Mouse (Mus musculus) right cerebral cortex, adult 2 months (tissue): ENCODE measurements around the gene Nol3.
"Not testable (repeated sequence)": the region's sequence is repeated elsewhere in the genome, so short reads cannot be mapped to it uniquely, and the experiment has no call there.

Experiments
- DNase-seq, 2 experiments: peaks; one replicate each; pipeline ENCODE4 v3.0.0; 2021 to 2022; ENCODE audit warnings: low spot score in 2 of 2

The Nol3 gene

GRCm38 (mm10) chr8:105288958-105289732, 13.2 kb downstream of the Nol3 start:
- DNase-seq, result peak; percentile 95 to 96

- DNase-seq, result peak in 1 of 2 experiments; percentile 56
These were observed 14.0 kb downstream of the Nol3 start, which contains the start of gene 4931428F04Rik for GRCm38 (mm10) chr8:105289805-105290460. Gene 4931428F04Rik, minus strand, starts transcription at chr8:105289864.

DNA sequence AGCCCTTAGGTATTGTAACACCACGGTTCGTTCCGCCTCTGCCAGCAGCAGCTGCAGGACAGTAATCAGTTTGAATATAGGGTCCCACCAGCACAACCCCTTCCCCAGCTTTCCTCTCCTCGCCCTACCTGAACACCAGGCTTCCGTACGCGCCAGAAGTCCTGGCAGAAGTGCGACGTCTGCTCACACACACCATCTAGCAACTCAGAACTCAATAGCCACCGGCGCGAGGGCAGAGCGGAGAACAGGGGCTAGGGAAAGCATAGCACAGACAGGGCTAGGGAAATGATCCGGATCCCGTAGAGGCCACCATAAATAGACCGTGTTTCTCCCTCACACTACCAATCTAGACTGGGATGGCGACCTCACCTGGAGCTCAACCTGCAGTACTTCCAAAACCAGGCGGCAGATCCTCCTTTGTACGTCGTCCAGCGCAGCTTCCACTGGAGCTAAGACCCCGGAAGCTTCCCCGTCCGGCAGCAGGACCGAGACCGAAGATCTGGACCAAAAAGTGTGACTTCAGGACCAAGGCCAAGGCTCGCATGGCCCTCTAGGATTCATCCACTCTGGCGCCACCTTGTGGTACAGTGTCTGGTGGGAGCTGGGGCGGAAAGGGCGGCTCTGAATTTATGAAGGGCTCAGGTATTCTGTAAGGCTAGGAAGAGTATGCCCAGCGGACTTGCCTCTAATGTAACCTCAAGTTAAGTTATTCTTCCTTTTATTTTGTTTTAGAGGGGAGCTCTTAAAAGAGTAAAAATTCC, 14.8 kb downstream of the Nol3 start:
- DNase-seq, result peak; percentile 74 to 81

GRCm38 (mm10) chr8:105291364-105291763, 15.4 kb downstream of the Nol3 start:
- DNase-seq, result not testable (repeated sequence)

GRCm38 (mm10) chr8:105291802-105292201, 15.9 kb downstream of the Nol3 start:
- not testable (repeated sequence) for DNase-seq

GRCm38 (mm10) chr8:105292471-105292870, 16.5 kb downstream of the Nol3 start:
- no peak for DNase-seq

GRCm38 (mm10) chr8:105293405-105293804, 17.5 kb downstream of the Nol3 start:
- DNase-seq, result no peak

DNA sequence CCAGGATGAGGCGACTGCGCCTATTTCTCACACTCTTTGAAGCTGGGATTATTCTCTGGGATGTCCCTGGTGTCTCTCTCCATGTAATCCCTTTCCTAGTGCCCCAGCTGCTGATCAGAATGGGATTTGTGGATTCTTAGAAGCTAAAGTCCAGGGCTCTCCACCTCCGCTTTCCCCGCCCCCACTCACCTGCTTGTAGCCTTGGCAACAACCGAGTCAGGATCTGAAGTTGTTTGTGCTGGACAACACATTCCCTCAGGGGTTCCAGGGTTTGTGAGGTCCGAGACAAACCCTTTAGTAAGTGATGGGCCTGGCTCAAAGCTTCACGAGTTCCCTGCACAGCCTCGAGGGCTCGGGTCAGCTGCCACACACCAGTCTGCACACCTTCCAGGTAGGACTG, 18.8 kb downstream of the Nol3 start:
- DNase-seq, result no peak

DNA sequence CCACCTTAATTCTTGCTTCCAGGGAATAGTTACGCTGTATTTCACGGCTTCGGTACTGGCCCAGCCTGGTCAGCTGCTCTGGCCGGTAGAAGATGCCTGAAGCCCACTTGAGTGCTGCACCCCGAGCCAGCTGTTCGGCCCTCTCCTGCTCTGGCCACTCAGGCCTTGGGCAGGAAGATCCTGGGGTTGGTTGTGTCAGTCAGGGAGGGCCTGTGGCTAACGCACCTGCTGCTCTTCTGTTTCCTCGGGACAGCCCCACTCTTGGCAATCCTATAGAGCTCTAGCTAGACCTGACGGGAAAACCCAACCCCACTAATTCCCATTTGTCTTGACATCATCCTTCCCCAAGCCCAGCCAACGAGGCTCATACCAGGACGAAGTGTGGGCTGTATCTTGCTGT, 19.3 kb downstream of the Nol3 start:
- DNase-seq, result no peak

- no peak for DNase-seq
These were observed 20.1 kb downstream of the Nol3 start, which contains the start of gene Exoc3l for GRCm38 (mm10) chr8:105295895-105296573. Gene Exoc3l, minus strand, starts transcription at chr8:105296101.

GRCm38 (mm10) chr8:105297511-105298192, 21.7 kb downstream of the Nol3 start, which contains the start of gene E2f4:
Gene E2f4, plus strand, starts transcription at chr8:105297663.
- DNase-seq, result peak; percentile 94

DNA sequence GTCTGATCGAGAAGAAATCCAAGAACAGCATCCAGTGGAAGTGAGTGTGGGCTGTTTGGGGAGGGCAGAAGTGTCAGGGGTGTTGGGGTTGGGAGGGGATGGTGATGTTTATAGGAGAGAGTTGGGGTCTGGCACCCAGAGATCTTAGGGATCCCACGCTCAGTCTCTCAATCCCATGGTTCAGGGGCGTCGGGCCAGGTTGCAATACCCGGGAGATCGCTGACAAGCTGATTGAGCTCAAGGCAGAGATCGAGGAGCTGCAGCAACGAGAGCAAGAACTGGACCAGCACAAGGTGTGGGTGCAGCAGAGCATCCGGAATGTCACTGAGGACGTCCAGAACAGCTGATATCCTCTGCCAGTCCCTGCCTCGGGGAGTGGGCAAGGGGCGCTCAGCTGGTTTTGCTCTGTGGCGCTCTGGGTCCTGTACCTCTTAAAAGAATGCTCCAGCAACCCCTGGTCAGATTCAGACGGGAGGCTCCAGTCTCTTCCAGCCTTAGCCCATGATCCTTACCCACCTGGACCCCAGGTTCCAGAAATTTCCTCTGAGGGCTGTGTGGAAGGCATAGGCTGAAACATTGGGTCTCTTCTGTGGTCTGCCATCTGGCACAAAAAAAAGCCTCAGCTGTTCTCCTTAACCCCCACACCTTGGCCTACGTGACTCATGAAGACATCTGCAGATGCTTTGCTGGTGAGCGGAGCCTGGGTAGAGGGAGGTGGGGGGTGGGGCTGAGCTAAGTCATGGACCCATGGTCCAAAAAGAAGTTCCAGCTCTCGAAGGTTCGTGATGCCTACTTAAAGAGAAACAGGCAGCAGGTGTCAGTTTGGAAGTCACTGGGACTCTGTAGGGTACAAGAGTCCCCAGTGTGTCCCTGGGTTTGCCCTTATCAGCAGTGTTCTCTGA, 22.7 kb downstream of the Nol3 start:
- no peak for DNase-seq

DNA sequence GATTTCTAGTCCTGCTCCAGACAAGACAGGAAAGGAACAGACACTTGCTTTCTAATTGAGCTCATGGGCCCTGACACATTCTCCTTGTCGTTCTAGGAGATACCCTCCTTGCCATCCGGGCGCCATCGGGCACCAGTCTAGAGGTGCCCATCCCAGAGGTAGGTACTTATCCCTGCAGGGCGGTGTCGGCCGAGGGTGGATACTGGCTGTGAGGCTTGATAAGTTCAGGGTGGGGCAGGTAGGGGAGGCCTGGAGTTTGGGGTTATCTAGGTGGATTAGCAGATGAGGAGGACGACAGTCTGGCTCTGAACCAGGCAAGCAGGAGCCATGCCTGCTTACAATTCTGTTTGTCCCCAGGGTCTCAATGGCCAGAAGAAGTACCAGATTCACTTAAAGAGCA, 24.0 kb downstream of the Nol3 start:
- no peak for DNase-seq

GRCm38 (mm10) chr8:105303396-105303795, 27.5 kb downstream of the Nol3 start:
- no peak for DNase-seq

- DNase-seq, result no peak
These were observed 27.9 kb downstream of the Nol3 start for GRCm38 (mm10) chr8:105303874-105304273.

DNA sequence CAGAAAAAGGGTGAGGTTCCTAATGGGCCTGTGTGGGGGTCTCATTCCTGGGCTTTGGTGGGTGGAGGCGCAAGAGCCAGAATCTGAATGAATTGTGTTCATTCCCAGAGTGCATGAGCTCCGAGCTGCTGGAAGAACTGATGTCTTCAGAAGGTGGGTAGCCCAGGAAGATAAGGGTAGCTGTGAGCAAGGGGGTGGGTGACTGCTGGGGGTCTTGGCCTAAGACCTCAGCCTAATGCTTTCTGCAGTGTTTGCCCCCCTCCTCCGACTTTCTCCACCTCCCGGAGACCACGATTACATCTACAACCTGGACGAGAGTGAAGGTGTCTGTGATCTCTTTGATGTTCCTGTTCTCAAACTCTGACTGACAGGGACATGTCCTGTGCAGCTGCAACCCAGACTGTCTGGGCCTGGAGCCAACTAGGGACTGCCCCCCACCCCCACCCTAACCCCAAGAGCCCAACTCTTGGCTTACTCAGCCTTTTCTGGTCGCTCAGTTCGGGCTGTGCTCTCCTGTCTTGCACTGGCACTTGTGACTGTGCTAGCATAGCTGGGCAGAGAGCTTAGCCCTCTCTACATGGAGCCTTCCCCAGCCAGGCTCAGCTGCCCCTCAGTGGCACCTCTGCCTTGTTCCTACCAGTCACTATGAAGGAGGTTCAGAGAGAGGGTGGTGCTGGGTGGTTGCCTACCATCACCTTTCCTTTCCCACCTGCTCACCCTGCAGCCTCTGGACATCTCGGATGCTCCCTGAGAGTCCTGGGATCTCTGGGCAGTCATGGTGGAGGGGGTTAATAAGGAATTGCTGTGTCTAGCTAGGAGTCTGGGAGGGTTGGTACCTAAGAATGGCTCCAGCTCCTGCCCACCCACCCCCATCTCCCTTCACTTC, 28.6 kb downstream of the Nol3 start:
- DNase-seq, result peak in 1 of 2 experiments; percentile 23

DNA sequence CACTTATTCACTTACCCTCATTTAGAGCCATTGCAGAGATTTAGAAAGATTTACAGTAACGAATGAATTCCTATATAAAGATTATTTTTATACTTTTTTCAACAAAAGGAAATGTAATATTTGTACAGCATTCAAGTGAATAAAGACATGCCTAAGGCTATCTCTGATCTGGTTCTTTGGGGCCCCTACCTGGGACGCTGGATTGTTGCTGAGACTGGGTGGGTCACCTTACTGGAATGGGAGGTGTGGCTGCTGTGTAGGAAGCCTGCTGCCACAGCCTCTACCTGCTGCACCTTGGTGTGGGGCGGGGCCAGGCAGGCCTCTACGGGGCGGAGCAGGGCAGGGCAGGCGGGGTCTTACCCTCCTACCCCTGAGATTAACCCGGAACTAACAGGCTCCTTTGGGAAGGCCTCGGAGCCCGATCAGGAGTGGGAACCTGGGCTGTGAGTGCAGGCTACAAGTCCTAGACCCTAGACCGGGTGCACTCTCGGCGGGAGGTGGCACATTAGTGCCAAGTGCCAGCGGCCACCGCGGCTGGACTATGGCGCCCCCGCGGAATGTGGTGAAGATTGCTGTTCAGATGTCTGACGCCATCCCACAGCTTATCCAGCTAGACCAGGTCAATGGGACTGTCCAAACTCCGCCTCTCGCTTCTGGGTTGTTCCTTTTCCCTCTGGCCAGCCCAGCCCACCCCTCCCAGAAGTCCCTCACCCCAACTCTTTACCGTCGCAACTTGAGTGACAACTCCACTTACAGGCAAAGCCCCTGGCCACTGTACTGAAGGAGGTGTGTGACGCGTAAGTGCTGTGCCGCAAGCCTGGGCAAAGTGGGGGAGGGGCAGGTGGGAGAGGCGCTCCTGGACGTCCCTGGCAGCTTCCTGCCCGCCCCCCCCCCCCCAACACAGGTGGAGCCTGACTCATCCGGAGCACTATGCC, 29.5 kb downstream of the Nol3 start, which contains the start of gene Elmo3:
Gene Elmo3 (plus strand): TSS at position 391 of the 935 bp plus-strand sequence.
- peak; percentile 60 to 64 for DNase-seq
